Mouse (Mus musculus): ENCODE results near the gene Tbc1d2b.

DNA sequence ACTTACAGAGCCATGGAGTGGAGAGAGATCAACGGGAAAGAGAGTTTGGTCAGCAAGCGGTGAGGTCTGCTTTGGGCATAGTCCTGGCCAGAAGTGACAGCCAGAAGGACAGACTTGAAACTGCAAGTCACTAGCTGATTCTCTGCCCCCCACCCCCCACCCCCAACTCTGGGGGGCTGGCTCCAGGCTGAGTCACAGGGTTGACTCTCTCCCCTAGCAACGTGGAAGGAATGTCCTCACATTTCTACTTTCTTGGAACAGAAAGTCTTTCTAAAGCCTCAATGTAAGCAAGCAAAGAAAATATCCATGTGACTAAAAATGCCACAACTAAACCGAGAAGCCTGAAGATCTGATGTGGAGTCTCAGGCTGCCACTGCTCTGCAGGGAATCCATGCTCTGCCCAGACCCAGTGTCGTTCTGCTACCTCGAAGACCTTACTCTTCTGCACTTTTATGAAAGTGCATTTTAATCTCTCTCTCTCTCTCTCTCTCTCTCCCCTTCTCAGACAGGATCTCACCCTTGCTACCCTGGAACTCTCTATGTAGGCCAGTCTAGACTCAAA, 14.7 kb downstream of the Tbc1d2b start:
- TF ChIP-seq POLR2A (IDR thresholded peaks at IDR 0.05; ENCODE audit: insufficient read length, low read depth) (no peak), E2F4 (IDR thresholded peaks at IDR 0.05; ENCODE audit: insufficient read depth) (no peak), POLR2AphosphoS2 (IDR thresholded peaks at IDR 0.05; ENCODE audit: insufficient read length, low read depth) (no peak), SRF (IDR thresholded peaks at IDR 0.05; ENCODE audit: control insufficient read depth, insufficient read length, low read depth) (no peak), CEBPB (IDR thresholded peaks at IDR 0.05; ENCODE audit: insufficient read depth, poor library complexity, severe bottlenecking) (no peak), MAX (IDR thresholded peaks at IDR 0.05; ENCODE audit: low read depth) (no peak), TCF12 (IDR thresholded peaks at IDR 0.05; ENCODE audit: insufficient read depth, poor library complexity, severe bottlenecking) (no peak), MYOD1 (IDR thresholded peaks at IDR 0.05; ENCODE audit: control insufficient read depth in 1 of 3, insufficient read length in 2 of 3, low read depth in 2 of 3) (no peak), USF1 (IDR thresholded peaks at IDR 0.05; ENCODE audit: low read depth) (no peak), REST (IDR thresholded peaks at IDR 0.05; ENCODE audit: insufficient read depth, insufficient read length) (no peak), TCF3 (IDR thresholded peaks at IDR 0.05; ENCODE audit: insufficient read length, low read depth) (no peak), MYOG (IDR thresholded peaks at IDR 0.05; ENCODE audit: control insufficient read depth in 1 of 3, insufficient read depth in 1 of 3, insufficient read length in 2 of 3, low read depth in 2 of 3) (no peak)
